Mouse (Mus musculus) cerebellum, postnatal 25 days (tissue): ENCODE measurements around the gene Pif1.
A peak's percentile ranks its signal among the peaks of the same experiment; 100 is the strongest.

Experiments used
- DNase-seq, 2 experiments: peaks; one replicate each; pipeline ENCODE4 v3.0.0; 2021; ENCODE audit warnings: mixed read lengths in 2 of 2

The Pif1 gene

DNA sequence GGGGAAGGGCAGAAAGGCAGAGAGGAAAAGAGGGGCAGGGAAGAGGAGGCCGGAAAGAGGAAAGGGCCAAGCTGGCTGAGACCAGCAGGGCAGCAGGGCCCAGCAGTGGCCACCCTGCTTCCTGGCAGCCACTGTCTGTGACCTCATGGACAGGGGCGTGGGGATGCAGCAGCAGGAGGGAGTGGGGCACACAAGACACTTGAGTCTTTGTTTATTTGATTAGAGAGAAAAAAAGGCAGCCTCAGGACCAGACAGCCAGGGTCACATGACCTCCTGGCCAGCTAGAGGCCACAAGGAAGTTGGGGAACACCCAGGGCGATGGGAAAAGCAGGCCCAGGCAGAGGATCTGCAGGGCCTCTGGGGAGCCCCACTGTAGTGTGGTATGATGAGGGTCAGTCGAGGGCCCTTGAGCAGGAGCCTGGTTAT lies 24.9 kb upstream of the Pif1 start:
- peak; percentile 26 to 53 for DNase-seq

DNA sequence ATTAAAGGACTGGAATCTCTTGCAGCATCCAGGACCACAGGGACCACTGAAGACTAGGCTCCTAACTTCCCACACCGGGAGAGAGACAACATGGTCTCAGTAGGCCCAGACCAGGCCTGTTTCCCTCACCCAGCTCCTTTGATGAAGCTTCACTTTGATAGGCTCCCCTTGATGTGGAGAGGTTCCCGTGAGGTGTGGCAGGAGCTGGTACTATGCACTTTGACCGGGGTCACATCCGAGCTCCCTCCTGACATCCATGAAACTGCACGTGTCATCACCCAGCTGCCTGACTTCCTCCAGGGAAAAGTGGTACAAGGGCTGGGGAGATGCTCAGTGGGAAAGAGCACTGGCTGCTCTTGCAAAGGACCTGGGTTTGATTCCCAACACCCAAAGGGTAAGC lies 23.9 kb upstream of the Pif1 start:
- DNase-seq, result no peak

DNA sequence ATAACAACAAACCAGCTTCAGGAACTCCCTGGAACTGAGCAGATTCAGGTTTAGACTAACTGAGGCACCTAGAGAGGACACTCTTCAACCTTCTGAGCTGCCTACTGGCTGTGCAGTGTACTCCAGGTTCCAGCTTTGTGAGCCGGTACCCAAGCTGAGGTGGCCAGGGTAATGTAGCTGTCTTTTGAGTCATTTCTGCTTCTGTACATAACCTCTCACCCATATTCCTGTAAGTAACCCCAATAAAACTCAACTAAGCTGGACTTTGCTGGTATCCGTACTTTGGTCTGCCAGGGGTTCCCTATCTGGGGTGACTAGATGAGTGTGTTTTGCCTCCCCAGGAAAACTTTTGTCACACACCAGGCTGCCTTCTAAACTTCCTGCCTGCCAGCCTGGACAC lies 22.3 kb upstream of the Pif1 start:
- no peak for DNase-seq

DNA sequence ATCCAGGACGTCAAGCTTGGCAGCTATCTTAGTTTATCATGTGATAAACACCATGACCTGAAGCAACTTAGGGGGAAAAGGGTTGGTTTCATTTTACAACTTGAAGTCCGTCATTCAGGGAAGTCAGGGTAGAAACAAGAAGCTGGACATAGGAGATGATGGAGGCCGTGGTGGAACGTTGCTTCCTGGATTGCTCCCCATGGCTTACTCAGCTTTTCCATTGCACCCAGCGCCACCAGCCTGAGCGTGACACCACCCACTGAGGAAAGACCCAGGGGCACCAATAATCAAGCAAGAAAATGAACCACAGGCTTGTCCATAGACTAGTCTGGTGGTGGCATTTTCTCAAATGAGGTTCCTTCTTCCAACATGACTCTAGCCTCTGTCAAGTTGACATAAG lies 18.2 kb upstream of the Pif1 start:
- no peak for DNase-seq

DNA sequence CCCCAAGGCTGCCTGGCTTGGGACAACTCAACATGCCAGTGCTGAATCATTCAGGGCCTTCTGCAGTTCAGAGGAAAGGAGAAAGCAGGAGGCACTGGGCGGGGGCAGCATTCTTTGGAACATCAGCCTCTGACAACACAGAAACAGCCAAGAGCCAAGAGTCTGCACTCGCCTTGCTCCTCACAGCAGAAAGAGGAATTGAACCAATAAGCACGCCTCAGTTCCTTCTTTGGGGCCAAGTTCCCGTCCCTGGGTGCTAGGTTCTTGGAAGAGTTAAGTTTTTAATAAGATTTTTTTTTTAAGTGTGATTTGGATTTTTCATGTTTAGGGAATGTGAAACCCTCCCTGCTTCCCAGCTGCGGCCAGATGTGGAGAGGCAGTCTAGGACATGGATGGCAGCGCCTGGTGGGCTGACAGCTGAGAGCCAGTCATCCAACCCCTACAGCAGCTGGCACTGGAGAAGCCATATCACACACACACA lies 17.4 kb upstream of the Pif1 start:
- no peak for DNase-seq

DNA sequence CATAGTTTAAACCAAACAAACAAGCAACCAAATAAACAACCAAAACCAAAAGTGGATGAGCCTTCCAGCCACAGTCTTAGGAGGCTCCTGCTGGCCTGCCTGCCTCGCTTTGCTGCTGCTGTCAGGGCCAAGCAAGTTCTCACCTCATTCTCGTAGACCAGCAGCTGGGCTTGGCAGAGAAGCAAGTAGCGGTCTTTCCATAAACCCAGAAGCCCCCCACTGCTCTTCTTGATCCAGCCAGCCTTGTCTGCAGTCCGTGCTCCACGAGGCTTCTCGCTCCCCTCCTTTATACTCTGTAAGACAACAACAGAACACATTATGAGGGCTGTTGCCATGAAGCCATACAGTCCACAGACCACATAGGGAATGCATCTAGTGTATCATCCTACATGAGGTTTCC lies 14.1 kb upstream of the Pif1 start:
- no peak for DNase-seq

DNA sequence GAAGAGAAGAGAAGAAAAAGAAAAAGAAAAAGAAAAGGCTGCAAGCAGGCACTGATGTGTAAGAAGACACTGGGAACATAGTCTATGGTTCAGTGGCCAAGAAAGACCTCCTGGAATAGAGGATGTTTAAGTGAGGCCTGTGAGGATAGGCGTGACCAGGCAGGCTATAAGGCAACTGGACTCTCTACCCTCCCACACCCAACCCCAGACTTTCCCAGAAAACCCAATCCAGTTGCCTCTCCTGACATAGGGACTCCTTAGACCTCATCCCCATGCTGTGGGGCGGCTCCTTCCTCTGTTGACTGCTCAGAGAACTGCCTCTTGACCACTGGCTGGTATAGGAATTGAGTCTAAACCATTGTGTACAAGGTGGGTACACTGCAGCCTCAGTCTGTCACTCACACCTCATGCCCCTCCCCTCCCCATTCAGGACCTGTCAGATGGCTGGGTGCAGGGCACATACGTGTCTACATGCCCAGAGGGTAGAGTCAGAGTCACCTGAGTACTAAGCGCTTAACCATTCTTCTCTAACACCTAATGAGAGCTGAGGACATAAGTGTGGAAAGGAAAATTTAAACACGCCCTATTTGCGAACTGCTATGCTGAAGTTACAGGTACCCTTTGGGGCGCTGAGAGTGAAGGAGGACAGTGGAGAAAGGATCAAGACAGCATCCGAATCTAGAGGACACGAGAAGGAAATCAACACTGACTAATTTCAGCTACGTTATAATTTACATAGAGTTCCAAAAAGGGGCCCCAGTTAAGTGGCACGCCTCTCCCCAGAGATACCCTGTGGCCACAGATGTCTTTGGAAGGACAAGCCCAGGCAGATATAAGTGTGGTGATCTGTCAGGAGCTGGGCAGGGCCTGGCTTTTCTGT lies 12.2 kb upstream of the Pif1 start:
- DNase-seq, result no peak

DNA sequence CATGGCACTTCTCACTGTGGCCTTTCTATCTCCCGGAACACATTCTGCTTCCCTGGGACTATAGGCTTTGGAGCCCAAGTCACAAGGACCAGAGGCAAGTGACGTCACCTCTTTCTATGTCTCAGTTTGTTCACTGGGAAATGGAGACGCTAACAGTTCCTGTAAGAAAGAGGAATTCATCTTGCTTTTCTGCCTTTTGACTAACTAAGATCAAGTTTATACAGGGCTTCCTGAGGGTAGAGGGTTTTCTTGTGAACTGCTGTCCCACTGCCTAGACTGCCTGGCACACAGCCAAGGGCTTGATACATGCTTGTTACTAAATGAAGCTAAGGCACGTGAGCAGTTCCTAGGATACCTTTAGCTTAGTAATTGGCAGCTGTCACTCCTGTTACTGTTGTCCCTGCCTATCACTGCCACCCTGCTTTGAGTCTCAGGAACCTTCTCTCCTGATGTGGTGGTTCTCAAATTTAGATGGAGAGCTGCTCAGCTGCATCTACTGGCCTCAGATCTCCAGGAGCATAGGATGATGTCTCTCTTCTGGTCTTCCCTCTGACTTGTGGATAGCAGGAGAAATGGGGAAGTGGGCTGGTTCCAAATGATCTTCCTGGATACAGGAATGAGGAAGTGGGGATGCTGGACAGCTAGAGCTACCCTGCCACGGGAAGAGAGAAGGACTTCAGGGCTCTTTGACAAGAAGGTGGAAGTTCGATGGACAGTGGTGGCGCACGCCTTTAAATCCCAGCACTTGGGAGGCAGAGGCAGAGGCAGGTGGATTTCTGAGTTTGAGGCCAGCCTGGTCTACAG lies 11.4 kb upstream of the Pif1 start:
- DNase-seq, result peak in 1 of 2 experiments; percentile 50

DNA sequence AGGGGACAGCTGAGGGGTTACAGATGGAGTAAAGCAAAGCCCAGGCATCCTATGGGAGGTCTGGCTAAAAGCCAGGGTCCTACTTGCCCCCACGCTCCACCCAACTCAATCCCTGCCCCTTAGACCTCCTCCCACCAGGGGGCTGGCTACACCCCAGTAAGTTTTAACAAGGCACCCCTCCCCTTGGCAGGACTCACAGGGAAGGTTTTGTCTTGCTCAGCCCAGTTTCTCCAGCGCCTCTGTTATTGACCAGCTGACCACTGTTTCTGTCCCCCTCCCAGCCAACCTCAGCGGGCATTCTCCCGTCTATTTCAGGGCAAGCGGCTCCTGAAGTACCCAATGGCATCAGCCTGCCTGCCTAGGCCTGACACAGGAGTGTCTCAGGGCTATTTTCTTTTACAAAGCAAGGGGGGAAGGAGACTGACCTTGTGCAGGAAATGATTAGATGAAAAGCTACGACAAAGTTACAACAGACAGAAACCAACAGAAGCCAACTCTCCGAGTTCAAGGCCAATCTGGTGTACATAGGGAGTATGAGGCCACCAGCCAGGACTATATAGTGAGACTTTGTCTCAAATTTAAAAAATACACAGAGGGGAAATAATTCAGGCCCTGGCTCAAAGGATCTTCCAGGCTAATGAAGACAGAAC lies 10.0 kb upstream of the Pif1 start:
- peak in 1 of 2 experiments; percentile 45 for DNase-seq

DNA sequence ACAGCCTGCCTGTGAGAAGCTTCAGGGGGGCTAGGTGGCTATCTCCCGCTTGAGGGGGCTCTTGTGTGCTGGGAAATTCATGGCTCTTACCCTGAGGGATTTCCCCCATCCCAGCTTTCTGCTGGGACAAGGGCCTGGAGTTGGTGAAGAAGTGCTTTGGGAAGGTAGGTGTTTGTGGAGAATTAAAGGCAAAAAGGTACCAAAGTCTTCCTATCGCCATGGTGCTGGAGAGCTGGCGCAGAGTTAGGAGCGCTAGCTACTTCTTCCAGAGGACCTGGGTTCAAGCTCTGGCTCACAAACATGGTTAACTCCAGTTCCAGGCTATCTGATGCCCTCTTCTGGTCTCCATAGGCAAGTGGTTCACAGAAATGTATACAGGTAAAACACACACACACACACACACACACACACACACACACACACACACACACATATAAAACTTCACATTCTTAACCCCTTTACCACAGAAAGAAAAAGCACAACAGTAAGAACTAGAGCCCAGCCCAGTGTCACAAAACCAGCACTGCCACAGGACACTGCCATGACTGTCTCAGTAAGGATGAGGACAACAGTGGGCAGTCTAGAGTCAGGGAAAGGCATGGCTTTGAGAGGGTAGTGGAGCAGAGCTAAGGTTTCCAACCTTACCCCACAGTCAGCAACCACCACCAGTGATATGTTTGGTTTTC lies 9.3 kb upstream of the Pif1 start:
- DNase-seq, result no peak

DNA sequence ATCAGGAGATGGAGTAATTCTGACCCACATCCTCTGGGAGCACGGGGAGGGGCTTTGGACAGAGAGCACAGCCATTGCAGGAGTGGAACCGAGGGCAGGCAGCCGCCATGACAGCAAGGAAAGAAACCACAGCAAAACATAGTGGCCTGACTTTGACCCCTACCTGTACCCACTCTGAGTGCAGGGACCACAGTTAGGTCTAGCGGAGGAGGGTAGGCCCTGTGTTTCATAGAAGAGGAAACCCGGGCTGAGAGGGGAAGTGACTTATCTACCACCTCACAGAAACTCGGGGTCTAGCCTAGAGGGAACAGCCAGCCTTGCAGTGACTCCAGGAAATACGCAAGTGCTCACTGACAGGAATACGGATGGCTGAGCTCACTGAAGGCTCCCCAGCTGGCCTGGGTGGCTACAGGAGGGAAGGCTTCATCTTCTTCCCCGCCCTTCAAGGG lies 8.1 kb upstream of the Pif1 start:
- no peak for DNase-seq

DNA sequence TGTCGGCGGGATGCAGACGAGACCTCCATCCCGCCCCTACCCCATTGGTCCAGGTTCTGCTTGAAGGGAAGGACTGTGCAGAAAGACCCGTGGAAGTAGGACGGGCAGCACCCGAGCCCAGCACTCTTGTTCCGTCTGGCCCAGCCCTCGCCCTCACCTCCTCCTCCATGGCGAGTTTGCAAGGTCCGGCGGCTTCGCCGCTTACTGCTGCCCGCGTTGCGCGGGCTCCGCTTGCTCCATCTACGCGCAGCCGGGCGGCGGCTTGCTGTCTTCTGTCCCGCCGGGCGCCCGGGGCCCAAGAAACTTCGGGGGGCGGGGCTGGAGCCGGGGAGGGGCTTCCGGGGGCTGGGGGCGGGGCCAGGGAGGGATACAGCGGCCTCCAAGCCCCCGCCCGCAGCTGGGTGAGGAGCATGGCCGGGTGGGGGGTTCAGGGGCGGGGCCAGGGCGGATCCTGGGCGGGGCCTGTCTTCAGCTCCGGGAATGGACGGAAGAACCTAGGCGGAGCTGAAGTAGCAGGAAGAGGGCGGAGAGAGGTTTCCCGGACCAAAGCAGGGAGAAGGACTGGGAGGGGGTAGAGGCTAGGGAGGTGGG lies 7.1 kb upstream of the Pif1 start, which contains the start of gene Plekho2:
Plekho2 (minus strand) TSS at position 260 of the 591 bp plus-strand sequence.
- DNase-seq, result peak; percentile 75 to 88

DNA sequence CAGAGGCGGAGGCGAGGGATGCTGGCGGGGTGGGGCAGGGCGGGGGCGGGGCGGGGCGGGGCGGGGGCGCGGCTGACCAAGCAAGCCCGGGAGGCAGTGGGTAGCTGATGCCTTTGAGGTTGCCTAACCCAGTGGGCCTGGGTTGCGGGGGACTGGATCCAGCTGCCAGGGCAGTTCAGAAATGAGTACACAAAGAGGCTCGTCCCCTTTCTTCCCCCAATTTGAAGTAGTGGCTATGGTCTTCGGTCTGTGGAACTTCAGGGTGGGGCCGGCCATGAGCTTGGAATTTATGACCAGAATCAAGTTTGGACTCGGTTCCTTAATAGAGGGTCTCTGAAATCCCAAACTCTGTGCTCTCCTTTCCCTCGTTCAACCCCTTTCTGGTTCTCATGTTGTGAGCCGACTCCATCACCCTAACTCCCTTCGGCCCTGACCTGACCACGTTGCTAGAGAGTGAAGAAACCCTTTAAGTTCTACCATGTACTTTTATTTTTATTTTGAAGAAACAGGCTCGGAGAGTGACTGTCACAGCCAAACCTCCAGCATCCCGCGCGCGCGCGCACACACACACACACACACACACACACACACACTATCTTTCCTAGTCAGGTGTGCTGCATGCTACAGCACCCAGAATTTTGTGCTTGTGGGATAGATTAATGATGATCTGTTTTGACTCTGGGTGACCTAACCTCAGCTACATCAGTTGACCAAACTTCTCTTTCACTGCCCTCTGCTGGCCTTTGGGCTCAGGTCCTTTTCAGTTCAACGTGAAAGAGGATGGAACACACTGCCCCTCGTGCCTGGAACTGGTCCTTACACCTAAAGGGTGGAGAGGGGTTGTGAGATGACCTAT lies 6.3 kb upstream of the Pif1 start:
- peak; percentile 76 to 88 for DNase-seq

DNA sequence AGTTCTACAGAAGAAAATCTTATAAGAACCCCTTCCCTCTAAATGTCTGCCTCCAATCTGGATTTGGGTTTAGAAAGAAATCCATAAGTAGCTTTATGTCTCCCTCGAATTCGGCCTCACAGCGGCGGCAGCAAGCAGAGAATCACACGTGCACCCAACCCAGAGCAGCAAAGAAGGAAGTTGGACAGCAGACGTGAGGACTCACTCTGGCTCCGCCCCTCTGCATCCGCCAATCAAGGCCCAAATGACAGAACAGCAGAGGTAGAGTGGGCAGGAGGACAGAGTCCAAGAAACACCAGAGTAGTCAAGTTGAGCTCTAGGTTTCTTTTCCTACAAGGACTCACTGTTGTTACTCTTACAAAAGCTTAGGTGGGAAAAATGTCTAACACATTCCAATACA lies 3.9 kb upstream of the Pif1 start:
- DNase-seq, result no peak

DNA sequence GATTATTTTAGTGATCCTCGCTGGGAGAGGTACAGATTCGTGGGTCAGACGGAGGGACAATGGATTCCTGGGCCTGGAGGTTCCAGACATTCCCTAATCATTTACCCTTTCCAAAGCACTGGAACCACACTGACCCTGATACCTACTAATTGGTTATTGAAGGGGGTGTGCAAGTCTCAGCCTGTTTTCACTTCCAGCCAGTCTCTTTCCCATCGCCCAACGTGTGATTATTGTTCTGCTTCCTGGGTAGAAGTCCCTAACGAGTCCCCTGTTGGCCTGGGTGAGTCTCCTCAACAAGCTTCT lies 261 bp downstream of the Pif1 start:
- DNase-seq, result no peak

DNA sequence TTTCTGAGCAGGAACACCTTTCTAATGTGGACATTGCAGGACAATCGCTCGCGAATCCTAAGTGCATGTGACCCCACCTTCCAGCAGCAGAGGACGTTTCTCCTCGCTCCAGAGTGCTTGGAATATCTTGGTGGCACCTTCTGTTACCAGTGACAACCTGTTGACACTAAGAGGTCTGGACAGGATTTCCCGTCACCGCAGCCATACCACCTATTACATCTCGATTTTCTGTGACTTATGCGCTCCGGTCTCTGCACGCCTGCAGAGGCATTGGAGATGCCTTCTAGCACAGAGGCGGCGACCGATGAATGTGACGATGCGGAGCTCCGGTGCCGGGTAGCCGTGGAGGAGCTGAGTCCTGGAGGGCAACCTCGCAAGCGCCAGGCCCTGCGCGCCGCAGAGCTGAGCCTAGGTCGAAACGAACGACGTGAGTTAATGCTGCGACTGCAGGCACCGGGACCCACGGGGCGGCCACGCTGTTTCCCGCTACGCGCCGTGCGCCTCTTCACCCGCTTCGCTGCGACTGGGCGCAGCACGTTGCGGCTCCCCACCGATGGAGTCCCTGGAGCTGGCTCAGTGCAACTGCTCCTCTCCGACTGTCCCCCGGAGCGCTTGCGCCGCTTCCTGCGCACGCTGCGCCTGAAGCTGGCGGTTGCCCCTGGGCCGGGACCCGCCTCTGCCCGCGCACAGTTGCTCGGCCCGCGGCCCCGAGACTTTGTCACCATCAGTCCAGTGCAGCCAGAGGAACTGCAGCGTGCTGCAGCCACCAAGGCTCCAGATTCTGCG lies 806 bp downstream of the Pif1 start:
- DNase-seq, result peak; percentile 19 to 34

DNA sequence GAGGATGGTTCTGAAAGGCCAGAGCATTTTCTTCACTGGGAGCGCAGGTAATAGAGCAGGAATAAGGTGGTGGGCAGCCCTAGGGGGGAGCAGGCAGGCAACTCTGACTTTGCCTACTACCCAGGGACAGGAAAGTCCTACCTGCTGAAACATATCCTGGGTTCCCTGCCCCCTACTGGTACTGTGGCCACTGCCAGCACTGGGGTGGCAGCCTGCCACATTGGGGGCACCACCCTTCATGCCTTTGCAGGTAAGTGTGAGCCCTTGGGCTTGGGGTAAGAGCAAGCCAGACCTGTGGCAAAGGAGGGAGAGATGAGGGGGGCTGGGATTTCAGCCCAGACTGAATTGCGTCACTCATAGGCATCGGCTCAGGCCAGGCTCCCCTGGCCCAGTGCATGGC lies 2.1 kb downstream of the Pif1 start:
- DNase-seq, result no peak

DNA sequence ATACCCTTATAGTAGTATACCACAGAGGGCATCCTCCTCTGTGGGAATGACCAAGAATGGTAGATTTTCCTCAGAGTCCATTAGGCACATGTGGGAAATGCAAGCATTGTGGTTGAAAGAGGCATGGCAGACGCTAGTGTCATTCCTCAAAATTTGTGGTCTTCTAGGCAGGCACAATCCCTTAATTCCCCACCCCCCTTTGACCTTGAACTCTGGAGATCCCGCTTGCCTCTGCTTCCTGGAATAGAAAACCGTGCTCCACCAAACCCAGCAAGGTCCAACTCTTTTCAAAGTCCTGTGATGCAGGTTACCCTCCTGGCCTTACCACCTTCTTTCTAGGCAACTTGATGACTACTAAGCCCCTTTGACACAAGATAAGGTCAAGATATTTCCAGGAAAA lies 5.8 kb downstream of the Pif1 start:
- no peak for DNase-seq

DNA sequence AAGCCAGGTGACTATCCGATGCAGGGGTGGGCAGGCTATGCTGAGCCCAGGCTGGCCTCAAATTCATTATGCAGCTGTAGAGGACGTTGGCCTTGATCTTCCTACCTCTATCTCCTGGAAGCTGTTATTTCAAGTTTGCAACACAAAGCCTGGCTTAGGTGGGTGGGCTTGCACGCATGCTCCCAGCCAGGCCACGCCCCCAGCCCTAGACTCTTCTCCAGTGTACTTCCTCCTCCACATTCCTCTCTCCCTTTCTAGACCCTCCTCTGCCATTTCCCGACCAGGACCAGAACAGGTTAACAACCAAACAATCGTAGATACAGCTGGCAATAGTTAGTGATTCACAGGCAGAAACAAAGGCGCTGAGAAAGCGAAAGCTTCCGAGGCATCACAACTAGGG lies 6.6 kb downstream of the Pif1 start:
- DNase-seq, result no peak

DNA sequence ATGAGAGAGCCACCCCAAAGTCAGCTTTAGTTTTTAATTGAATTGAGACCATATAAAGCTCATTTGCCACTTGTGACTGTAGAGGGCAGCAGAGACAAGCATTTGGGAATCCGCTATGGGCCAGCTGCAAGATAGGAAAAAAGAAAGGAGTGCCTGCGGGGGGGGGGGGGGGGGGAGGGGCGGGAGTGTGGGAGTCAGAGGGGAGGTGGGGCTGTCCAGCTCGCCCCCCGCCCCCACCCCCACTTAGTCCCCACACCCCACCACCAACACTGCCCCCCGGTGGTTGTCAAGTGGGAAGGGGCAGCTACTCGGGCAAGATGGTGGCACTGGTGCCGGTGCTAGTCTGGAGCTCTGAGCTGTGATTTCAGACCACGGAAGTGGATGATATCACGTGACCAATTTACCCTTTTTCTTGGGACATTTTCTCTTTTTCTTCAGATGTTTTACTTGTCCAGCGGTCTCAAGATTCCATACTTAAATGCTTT lies 11.8 kb downstream of the Pif1 start:
- peak in 1 of 2 experiments; percentile 65 for DNase-seq
